Mouse (Mus musculus): Measurements from ENCODE around the gene Sh2b1.

The Sh2b1 gene

DNA sequence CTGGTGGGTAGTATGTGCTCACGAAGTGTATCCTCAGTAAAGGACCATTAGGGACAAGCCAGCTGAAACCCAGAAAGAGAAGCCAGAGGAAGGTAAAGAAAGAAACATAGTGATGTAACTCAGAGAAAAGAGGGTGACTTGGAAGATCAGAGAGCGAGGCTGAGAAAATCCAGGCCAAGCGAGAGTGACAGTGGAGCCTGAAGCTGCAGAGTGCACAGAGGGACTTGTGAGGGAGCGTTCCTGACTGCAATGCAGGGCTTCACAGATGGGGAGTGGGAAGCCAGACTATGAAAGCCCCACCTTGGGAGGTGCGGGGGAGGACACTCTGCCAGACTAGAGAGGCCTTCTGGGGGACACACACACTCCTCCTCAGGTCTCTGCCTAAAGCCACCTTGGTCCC is 17.0 kb downstream of the Sh2b1 start:
- no peak for DNase-seq (ENCODE audit: extremely low read depth, low read depth, low spot score)

DNA sequence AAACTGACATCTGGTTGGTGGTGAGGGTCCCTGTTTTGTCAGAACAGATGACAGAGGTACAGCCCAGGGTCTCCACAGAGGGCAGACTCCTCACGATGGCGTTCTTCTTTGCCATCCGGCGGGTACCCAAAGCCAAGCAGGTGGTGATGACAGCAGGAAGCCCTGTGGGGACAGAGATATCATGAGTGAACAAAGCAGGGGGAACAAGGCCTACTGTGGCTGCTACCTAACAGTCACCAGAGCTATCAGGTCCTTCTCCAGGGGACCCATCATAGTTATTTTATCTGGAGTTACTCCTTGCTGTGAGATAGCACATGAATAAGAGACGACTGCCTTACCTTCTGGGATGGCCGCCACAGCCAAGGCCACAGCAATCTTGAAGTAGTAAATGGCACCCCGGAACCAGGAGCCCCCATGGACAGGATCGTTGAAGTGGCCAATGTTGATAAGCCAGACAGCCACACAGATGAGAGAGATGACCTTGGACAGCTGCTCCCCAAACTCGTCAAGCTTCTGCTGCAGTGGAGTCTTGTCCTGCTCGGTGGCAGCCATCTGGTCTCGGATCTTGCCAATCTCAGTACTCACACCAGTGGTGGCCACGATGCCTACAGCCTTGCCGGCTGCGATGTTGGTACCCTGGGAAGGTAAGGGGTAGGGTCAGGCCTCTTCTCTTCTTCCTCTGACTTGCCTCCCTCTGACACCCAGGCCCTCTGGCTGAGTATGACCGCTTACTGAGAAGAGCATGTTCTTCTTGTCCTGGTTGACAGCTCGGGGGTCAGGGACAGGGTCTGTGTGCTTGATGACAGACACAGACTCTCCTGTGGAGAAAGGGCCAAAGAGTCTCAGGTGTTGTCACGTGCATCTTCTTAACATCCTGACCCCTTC is 18.6 kb downstream of the Sh2b1 start:
- no peak for DNase-seq (ENCODE audit: extremely low read depth, low read depth, low spot score)

DNA sequence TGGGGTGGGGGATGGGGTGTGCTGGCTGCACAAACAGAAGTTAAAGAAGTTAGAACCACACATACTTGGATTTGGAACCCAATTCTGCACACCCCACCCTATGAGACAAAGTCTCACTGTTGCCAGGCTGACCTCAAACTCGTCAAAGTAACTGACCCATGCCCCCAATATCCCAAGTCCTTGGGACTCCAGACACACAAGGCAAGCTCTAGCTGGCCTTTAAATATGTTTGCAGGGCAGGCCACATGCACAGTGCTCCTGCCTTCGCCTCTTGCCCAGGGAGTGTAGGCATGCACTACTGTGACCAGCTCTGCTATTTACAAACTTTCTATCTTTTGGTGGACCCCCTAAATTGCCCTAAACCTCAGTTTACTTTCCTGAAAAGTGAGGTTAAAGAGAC is 20.0 kb downstream of the Sh2b1 start:
- DNase-seq (ENCODE audit: extremely low read depth, low read depth, low spot score) = no peak

DNA sequence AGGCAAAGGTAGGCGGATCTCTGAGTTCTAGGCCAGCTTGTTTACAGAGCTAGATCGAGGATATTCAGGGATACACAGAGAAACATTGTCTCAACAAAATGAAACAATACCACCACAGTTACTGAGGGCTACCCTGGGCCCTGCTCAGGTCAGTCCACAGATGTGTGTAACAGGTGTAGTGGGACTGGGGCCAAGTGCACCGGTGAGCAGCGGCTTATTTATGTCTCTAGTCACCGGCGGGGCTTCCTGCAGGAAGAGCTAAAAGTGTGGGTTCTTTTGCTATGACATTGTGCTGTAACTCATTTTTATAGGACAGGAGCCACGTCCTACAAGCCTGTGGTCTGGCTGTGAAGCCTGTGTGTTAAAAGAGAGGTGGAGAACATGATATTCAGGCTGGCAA is 21.4 kb downstream of the Sh2b1 start:
- no peak for DNase-seq (ENCODE audit: extremely low read depth, low read depth, low spot score)

DNA sequence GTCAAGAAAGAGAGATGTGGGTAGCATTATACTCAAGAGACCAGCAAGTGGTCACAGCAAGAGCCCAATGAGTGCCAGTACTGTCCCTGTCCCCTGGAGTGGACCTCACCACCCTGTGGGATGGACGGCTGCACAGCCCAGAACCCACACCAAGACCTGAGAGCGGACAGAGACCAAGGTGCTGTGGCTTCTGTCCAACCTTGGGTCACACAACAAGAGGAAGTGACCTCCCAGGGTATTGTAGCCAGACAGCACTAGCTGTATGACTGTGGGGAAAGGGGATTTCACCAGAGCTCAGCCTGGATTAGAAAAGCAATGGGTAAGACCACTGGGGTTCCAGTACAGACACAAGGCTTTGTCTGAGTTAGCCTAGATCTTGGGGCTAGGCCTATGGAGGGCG is 23.0 kb downstream of the Sh2b1 start:
- DNase-seq (ENCODE audit: extremely low read depth, low read depth, low spot score) = no peak

DNA sequence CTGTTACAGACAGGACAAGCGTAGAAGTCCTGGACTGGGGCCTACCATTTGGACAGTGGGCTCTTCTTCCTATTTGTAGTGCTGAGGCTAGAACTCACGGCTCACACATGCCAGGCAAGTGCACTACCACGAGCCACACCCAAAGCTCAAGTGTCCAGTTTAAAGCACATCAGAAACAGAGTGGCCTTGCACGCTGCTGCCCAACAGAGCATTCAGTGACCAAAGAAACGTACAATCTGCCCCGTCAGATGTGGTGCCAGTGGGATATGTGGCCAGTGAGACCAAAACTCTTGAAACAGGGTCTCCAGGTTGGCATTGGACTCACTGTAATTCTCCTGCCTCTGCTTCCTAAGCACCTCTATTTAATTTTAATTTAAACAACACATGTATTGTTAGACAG is 24.6 kb downstream of the Sh2b1 start:
- no peak for DNase-seq (ENCODE audit: extremely low read depth, low read depth, low spot score)

DNA sequence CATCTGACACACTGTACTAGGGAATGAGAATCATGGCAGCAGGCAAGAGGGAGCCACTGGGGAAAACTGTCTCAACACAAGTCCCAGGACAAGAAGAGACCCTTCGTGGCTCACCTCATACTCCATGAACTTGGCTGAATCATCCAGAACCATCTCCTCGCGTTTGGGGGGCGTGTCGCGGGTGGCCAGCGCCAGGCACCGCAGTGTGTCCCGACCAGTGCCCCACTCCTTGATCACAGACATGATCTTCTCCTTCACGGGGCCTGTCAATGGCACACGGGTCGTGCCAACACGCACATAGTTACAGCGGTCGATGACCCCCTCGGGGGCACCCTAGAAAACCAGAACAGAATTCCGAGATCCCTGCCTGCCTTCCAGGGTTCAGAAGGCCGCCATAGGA is 25.2 kb downstream of the Sh2b1 start:
- no peak for DNase-seq (ENCODE audit: extremely low read depth, low read depth, low spot score)

DNA sequence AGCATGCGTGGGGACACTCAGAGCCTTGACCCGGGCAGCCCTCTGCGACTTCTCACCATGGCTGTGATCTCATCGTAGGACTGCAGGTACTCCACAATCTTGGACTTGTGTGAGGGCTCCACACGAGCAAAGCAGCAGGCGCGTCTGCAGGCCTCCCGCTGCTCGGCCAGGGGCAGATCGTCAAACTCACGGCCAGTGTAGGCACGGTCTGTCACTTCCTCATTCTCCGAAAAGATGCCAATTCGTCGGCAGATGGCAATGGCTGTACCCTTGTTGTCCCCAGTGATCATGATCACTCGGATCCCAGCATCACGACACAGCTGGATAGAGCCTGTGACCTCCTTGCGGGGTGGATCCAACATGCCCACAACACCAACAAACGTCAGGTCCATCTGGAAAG is 26.7 kb downstream of the Sh2b1 start:
- DNase-seq (ENCODE audit: extremely low read depth, low read depth, low spot score) = no peak

DNA sequence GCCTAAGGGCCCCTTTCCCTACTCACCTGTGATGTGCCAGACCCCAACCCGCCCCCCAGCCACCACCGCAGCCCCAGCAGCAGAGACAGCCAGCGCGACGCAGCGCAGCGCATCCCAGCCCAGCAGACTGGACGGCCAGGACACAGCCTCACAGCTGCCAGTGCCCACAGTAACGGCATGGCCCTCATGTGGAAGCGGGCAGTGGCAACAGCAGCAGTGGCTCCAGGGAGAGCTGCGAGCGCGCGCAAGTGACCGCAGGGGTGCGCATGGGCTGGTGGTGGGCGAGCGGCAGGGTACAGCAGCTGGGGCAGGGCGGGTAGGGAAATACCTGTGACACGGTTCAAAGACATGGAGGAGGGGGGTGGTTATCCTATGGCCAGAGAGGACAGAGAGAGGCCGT is 29.0 kb downstream of the Sh2b1 start:
- no peak for DNase-seq (ENCODE audit: extremely low read depth, low read depth, low spot score)

DNA sequence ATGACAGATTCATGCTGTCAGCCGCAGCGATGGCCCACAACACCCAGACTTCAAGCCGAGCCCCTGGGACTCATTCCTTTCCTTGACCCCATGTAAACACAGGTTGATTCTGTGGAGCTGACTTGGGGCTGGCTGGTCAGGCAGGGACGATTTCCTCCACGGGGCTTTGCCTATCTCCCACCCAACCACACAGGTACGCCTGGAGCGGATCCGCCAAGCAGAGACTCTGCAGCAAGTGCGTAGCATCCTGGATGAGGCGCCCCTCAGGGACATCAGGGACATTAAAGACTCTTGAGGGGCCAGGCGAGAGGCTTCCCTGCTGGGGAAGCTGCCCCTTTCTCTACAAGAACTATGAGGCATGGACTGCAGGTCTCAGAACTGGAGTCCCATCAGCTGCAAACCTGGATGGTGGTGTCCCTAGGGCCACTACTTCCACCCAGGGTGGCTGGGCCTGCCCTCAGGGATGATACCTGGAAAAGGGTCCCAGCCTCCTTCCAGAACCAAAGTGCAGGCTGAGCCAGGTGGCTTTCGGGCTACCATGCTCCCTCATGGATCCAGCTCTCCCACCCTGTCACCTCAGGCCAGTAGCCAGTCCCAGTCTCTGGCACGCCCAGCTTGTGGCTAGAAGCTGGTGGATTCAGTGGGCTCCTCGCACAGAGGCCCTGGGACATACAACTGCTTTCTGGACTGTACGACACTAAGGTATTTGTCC is 30.0 kb downstream of the Sh2b1 start:
- no peak for DNase-seq (ENCODE audit: extremely low read depth, low read depth, low spot score)

DNA sequence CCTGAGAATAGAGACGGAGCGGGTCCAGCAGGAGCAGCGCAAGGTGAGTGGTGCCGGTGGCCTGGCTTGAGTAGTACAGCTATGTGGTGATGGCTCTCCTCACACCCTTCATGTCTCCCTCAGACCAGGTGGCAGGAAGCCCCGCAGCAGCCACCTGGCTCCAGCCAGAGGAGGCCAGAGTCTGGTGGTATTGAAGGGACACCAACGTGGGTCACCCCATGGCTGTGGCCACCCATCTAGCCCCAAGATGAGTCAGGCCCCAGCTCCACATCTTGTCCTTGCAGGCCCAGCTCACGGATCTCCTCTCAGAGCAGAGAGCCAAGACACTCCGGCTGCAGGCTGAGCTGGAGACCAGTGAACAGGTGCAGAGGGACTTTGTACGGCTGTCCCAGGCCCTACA is 30.7 kb downstream of the Sh2b1 start:
- no peak for DNase-seq (ENCODE audit: extremely low read depth, low read depth, low spot score)

DNA sequence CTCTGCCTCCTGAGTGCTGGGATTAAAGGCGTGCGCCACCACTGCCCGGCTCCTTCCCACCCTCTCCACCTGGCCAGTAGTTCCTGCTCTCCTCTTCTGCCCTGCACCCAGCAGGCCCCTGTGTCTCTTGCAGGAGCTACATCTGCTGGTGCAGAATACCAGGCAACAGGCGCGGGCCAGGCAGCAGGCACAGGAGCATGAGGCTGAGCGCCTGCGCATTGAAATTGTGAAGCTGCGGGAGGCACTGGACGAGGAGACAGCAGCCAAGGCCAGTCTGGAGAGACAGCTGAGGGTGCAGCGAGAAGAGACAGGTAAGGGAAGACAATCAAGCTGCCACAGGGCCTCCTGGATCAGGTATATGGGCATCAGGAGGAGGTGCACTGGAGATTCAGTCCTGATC is 31.2 kb downstream of the Sh2b1 start:
- no peak for DNase-seq (ENCODE audit: extremely low read depth, low read depth, low spot score)

DNA sequence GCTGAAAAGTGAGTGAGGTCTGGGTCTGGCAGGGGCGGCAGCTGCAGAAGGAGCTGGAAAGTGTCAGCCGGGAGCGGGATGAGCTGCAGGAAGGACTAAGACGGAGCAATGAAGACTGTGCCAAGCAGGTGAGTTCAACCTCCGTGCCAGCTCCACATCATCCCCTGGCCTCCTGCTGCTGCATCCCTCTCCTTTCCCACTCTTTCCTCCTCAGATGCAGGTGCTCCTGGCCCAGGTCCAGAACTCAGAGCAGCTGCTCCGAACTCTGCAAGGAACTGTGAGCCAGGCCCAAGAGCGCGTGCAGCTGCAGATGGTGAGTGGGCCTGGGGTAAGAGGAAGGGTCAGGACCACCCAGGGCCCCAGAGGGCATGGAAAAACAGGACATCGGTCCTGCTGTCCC is 35.1 kb downstream of the Sh2b1 start:
- DNase-seq (ENCODE audit: extremely low read depth, low read depth, low spot score) = no peak

DNA sequence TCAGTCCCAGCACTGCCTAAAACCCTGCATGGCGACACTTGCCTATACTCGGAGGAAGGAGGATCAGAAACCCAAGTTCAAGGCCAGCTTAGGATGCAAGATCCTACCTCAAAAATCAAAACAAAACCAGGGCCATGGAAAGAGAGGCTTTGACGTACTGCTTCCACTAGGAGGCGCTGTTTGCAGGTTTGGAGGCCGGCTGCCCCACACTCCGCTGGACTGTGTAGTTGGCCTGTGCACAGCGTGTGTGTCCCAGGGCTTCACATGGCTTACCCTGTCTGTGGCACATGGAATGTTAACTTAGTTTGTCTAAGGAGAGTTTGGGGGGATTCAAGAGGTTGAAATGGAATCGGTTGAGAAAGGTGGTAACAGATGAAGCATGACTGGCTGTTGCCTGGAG is 38.4 kb downstream of the Sh2b1 start:
- DNase-seq (ENCODE audit: extremely low read depth, low read depth, low spot score) = no peak

DNA sequence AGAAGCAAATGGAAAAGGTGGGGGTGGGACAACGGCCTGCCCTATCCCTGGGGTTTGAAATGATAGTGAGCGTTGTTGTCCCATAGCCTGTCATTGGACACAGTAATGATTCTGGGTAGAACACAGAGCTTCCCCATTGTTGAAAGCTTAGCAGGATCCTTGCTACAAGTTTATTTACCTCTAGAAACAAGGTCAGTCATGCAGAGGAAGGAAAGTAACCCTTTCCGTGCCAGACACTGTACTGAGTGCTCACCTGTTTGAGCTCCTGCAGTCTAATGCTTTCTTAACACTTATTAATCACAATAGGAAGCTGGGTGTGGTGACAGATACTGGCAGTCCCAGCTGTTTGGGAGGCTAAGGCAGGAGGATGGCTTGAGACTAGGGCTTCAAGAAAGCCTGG is 39.4 kb downstream of the Sh2b1 start:
- no peak for DNase-seq (ENCODE audit: extremely low read depth, low read depth, low spot score)

DNA sequence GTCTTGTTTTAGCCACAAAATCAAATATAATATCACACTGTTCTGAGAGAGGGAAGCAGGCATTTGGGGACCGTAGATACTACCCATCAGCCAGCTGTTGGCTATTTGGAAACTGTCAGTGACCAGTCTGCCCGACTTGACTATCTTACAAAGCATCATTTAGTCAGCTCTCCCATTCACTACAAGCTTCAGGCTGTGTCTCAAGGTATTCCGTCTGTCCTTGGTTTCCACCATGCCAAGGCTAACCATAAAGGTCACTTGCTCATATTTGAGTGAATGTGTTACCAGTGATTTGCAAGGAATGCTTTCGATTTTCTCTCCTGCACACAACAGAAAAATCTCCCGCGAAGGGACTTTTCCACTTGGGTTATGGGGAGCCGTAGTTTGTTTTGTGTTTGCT is 40.5 kb downstream of the Sh2b1 start:
- no peak for DNase-seq (ENCODE audit: extremely low read depth, low read depth, low spot score)

DNA sequence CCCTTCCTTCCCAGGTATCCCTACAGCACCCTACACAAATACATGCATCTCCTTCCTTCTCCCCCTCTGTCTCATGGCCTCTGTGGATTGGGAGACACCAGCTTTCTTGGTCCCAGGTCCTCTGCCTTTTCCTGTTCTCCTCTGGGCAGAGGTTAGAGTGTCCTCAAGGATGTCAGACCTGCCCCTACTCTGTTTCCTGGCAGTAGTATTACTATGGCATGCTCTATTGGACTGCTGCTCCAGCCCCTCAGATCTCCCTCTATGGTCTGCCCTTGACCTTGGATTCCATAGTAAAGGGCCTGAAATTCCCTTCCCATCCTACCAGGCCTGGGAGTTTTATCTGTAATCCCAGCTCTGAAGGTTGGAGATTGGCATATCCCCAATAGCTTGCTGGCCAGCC is 45.1 kb downstream of the Sh2b1 start:
- no peak for DNase-seq (ENCODE audit: extremely low read depth, low read depth, low spot score)

DNA sequence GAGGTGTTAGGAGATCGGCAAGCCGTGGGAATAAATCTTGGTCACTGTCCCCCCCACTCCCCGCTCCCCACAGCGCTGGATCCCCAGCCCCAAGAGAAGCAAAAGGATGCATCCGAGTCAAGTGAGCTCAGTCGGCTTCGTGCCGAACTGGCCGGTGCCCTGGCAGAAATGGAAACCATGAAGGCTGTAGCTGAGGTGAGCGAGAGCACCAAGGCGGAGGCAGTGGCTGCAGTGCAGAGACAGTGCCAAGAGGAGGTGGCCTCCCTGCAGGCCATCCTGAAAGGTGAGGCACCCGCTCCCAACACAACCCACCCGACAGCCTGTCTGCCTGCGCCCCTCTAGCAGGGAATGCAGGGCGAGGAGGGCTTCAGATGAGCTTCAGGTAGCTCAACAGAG is 45.7 kb downstream of the Sh2b1 start:
- no peak for DNase-seq (ENCODE audit: extremely low read depth, low read depth, low spot score)

DNA sequence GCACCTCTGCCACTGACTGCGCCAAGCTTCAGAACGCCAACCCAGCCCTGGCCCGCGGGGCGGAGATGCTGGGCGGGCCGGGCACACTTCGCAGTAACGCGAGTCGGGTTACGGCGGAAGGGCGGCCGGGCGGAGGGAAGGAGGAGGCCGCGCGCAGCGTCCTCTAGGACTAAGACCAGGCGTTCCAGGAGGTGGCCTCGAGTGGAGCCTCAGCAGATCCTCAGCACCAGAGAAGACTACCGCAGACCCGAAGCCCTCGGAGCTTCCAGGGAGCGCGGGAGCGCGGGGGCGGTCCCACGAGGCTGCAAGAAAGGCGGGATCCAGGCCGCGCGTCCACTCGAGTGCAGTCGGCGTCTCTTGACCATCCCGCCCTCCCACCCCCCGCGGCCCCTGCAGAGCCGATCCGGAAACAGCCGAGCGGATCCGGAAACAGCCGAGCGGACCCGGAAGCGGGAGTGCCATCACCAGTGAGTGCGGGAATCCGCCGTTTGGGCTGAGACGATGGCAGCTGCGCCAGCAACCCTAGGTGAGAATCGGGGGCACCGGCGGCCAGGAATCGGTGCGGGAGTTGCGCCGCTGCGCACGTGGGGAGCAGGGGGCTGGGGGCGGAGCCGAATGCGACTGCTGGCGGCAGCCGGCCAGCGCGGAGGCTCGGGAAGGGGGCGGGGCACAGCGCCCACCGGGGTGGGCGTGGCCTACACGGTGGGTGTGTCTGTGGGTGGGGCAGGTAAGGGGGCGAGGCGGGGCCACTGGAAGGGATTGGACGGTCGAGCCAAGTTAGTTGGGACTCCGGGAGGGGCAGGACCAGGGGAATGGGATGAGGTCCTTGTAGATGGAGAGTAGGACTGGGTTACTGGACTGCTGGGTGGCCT is 46.4 kb downstream of the Sh2b1 start, which contains the start of gene Rabep2:
Gene Rabep2 (plus strand): TSS at position 129 of the 872 bp plus-strand sequence.
- no peak for DNase-seq (ENCODE audit: extremely low read depth, low read depth, low spot score)

DNA sequence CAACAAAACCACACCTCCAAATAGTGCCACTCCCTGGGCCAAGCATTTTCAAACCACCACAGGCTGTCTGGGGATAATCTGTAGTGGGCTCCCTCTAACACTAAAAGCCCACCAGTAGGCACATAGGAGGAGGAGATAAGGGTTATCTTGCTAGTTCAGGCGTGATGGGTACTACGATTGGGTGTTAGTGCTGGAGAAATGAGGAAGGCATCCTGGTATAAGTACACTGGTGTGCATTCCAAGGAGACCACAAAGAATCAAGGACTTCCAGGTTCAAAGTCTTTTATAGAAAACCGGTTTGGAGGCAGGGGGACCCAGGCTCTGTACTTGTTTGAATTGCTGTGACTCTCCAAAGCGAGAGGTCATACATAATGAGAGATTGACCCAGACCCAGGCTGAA is 47.1 kb downstream of the Sh2b1 start:
- no peak for DNase-seq (ENCODE audit: extremely low read depth, low read depth, low spot score)

DNA sequence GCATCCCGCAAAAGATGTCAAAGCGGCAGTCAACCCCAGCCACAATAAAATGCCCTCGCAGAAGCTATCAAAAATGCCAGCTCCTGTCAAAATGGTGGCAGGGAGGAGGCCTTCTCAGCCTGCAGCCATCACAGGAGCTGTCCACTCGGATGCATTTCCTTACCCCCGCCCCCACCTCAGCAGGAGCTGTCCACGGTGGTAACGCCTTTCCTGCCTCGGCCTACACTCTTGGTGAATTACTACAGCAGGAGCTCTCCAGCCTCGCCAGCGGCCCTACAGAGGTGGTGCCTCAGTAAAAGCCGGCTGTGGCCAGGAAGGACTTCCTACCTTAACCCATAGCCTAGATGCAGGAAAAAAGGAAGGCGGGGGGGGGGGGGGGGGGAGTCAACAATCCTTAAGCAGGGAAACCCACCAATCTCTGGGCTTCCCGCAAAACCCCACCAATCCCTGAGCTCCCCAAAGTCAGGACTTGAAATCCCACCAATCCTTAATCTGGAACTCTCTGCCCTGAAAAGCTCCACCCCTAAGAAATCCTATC is 47.8 kb downstream of the Sh2b1 start:
- DNase-seq (ENCODE audit: extremely low read depth, low read depth, low spot score) = no peak
